Mouse (Mus musculus): ENCODE data around the gene Foxi2.

DNA sequence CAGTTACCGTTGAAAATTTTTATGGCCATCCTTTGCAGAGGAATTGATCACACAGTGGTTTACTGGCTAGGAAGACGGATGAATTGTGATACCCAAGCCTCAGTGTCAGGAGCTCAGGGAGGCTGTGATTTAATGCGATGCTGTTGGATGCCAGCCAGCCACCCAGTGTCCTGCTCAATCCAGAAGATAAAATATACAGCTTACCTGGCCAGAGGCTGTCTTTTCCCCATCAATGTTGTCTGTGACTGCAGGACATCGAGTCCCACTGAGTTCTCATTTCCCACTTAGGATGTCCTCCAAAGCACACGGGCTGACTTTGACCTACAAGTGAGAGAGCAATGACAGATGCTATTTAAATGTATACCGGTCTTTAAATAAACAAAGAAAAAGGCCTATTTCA, 13.0 kb upstream of the Foxi2 start:
- TF ChIP-seq POLR2AphosphoS2 (IDR thresholded peaks at IDR 0.05; ENCODE audit: insufficient read length, low read depth) (no peak), POLR2A (IDR thresholded peaks at IDR 0.05; ENCODE audit: insufficient read length, low read depth) (no peak), TCF12 (IDR thresholded peaks at IDR 0.05; ENCODE audit: insufficient read depth, poor library complexity, severe bottlenecking) (no peak), TCF3 (IDR thresholded peaks at IDR 0.05; ENCODE audit: insufficient read length, low read depth) (no peak), USF1 (IDR thresholded peaks at IDR 0.05; ENCODE audit: low read depth) (no peak), REST (IDR thresholded peaks at IDR 0.05; ENCODE audit: insufficient read depth, insufficient read length) (no peak), E2F4 (IDR thresholded peaks at IDR 0.05; ENCODE audit: insufficient read depth) (no peak), MYOG (IDR thresholded peaks at IDR 0.05; ENCODE audit: control insufficient read depth in 1 of 3, insufficient read depth in 1 of 3, insufficient read length in 2 of 3, low read depth in 2 of 3) (no peak), MYOD1 (IDR thresholded peaks at IDR 0.05; ENCODE audit: control insufficient read depth in 1 of 3, insufficient read length in 2 of 3, low read depth in 2 of 3) (no peak), SRF (IDR thresholded peaks at IDR 0.05; ENCODE audit: control insufficient read depth, insufficient read length, low read depth) (no peak), CEBPB (IDR thresholded peaks at IDR 0.05; ENCODE audit: insufficient read depth, poor library complexity, severe bottlenecking) (no peak), MAX (IDR thresholded peaks at IDR 0.05; ENCODE audit: low read depth) (no peak)
